Mouse (Mus musculus): Measurements from ENCODE around the gene Arpp21. TPM values are rescaled to one million over a fixed set of nuclear protein-coding genes. Genes with fewer than 3 reads are reported as not detected.

The Arpp21 gene
- polyA plus RNA-seq, 1 experiment = not detected

DNA sequence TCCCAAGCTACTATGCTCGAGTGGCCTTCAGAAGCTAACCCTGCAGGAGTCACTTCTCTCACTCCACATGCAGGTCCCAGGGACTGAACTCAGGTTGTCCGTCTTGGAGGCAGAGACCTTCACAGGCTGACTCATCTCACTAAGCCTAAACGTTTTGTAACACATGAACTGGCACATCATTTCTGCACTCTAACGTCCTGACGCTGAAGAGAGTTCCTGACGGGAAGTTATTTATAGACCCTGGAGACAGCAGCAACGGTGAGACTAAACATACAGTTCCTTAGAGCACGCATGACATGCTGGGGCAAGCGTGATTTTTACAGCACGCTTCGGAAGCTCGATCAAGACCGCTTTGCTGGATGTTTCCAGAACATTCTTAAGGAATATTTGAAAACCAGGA is 8.6 kb downstream of the Arpp21 start:
- no peak for TF ChIP-seq CTCF (IDR thresholded peaks at IDR 0.05; ENCODE audit: low read depth, low read length)
- TF ChIP-seq EP300 (IDR thresholded peaks at IDR 0.05; ENCODE audit: insufficient read depth, low read depth, low read length) = no peak
- TF ChIP-seq POLR2A (IDR thresholded peaks at IDR 0.05; ENCODE audit: insufficient read depth, low read length) = no peak
- no peaks in the 10 kb centered on the region for H3K4me1 ChIP-seq (ENCODE audit: control insufficient read depth, insufficient read depth, low read length)
- no peaks in the 10 kb centered on the region for H3K36me3 ChIP-seq (ENCODE audit: control insufficient read depth, insufficient read depth, low read length, poor library complexity, severe bottlenecking)

DNA sequence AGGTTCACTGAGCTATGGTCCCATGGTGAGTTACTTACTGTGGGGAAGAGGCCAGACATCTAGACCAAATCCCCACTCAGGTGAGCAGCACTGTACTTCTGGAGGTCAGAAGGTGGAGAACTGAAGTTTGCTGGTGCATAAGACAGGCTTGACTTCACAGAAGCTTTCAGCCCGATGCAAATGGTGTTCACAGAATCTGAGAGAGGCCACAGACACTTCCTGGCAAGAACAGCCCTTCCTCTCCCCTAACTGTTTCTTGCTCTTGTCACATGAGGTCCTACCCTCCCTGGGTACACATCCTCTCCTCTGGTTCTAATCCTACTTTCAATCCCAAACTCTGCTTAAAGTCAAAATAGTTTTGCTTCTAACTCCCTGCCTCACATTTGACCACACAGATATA is 9.2 kb downstream of the Arpp21 start:
- no peak overlapping the region for H3K9ac ChIP-seq (ENCODE audit: low read depth, poor library complexity, severe bottlenecking)
- H3K4me3 ChIP-seq (ENCODE audit: low read depth, low read length) = no peak overlapping the region
- no peaks in the 10 kb centered on the region for H3K36me3 ChIP-seq (ENCODE audit: control insufficient read depth, insufficient read depth, low read length, poor library complexity, severe bottlenecking)
- TF ChIP-seq EP300 (IDR thresholded peaks at IDR 0.05; ENCODE audit: insufficient read depth, low read depth, low read length) = no peak
- no peak for TF ChIP-seq POLR2A (IDR thresholded peaks at IDR 0.05; ENCODE audit: insufficient read depth, low read length)
- no peak for TF ChIP-seq CTCF (IDR thresholded peaks at IDR 0.05; ENCODE audit: low read depth, low read length)
- no peaks in the 10 kb centered on the region for H3K4me1 ChIP-seq (ENCODE audit: control insufficient read depth, insufficient read depth, low read length)
- no peak overlapping the region for H3K27ac ChIP-seq (ENCODE audit: insufficient read depth, low read length)
- no peaks in the 10 kb centered on the region for H3K27me3 ChIP-seq (ENCODE audit: control insufficient read depth, insufficient read depth, low read length, poor library complexity, severe bottlenecking)
- no peaks in the 10 kb centered on the region for H3K9me3 ChIP-seq (replicated peaks; ENCODE audit: control insufficient read depth, insufficient read depth, low read length, poor library complexity, severe bottlenecking)

More for the DNA sequence above, 8.6 kb downstream of the Arpp21 start:
- Histone ChIP-seq H3K9me3 (replicated peaks; ENCODE audit: control insufficient read depth, insufficient read depth, low read length, poor library complexity, severe bottlenecking) (no peaks in the 10 kb centered on the region), H3K9ac (ENCODE audit: low read depth, poor library complexity, severe bottlenecking) (no peak overlapping the region), H3K27me3 (ENCODE audit: control insufficient read depth, insufficient read depth, low read length, poor library complexity, severe bottlenecking) (no peaks in the 10 kb centered on the region), H3K27ac (ENCODE audit: insufficient read depth, low read length) (no peak overlapping the region), H3K4me3 (ENCODE audit: low read depth, low read length) (no peak overlapping the region)

- Histone ChIP-seq H3K27me3 (ENCODE audit: control insufficient read depth, insufficient read depth, low read length, poor library complexity, severe bottlenecking) (no peaks in the 10 kb centered on the region), H3K4me3 (ENCODE audit: low read depth, low read length) (no peak overlapping the region)
- TF ChIP-seq CTCF (IDR thresholded peaks at IDR 0.05; ENCODE audit: low read depth, low read length) (no peak), EP300 (IDR thresholded peaks at IDR 0.05; ENCODE audit: insufficient read depth, low read depth, low read length) (no peak), POLR2A (IDR thresholded peaks at IDR 0.05; ENCODE audit: insufficient read depth, low read length) (no peak)
Observed at GRCm38 (mm10) chr9:112225046-112225445, 10.7 kb downstream of the Arpp21 start.

GRCm38 (mm10) chr9:112219372-112219771 is 16.4 kb downstream of the Arpp21 start:
- Histone ChIP-seq H3K27ac (ENCODE audit: insufficient read depth, low read length) (no peak overlapping the region), H3K4me1 (ENCODE audit: control insufficient read depth, insufficient read depth, low read length) (no peaks in the 10 kb centered on the region), H3K4me3 (ENCODE audit: low read depth, low read length) (no peak overlapping the region), H3K36me3 (ENCODE audit: control insufficient read depth, insufficient read depth, low read length, poor library complexity, severe bottlenecking) (no peaks in the 10 kb centered on the region), H3K9ac (ENCODE audit: low read depth, poor library complexity, severe bottlenecking) (no peak overlapping the region), H3K9me3 (replicated peaks; ENCODE audit: control insufficient read depth, insufficient read depth, low read length, poor library complexity, severe bottlenecking) (no peaks in the 10 kb centered on the region), H3K27me3 (ENCODE audit: control insufficient read depth, insufficient read depth, low read length, poor library complexity, severe bottlenecking) (peaks cover 1% of the 10 kb centered on the region; the same call in 1 of the 2 replicates)
- no peak for TF ChIP-seq EP300 (IDR thresholded peaks at IDR 0.05; ENCODE audit: insufficient read depth, low read depth, low read length)

More at GRCm38 (mm10) chr9:112225046-112225445, 10.7 kb downstream of the Arpp21 start:
- H3K36me3 ChIP-seq (ENCODE audit: control insufficient read depth, insufficient read depth, low read length, poor library complexity, severe bottlenecking) = no peaks in the 10 kb centered on the region
- no peak overlapping the region for H3K27ac ChIP-seq (ENCODE audit: insufficient read depth, low read length)
- H3K9me3 ChIP-seq (replicated peaks; ENCODE audit: control insufficient read depth, insufficient read depth, low read length, poor library complexity, severe bottlenecking) = no peaks in the 10 kb centered on the region
- no peaks in the 10 kb centered on the region for H3K4me1 ChIP-seq (ENCODE audit: control insufficient read depth, insufficient read depth, low read length)
- H3K9ac ChIP-seq (ENCODE audit: low read depth, poor library complexity, severe bottlenecking) = no peak overlapping the region

- no peaks in the 10 kb centered on the region for H3K36me3 ChIP-seq (ENCODE audit: control insufficient read depth, insufficient read depth, low read length, poor library complexity, severe bottlenecking)
- no peak overlapping the region for H3K4me3 ChIP-seq (ENCODE audit: low read depth, low read length)
- H3K27me3 ChIP-seq (ENCODE audit: control insufficient read depth, insufficient read depth, low read length, poor library complexity, severe bottlenecking) = peaks cover 1% of the 10 kb centered on the region; the same call in 1 of the 2 replicates
- H3K9me3 ChIP-seq (replicated peaks; ENCODE audit: control insufficient read depth, insufficient read depth, low read length, poor library complexity, severe bottlenecking) = no peaks in the 10 kb centered on the region
- TF ChIP-seq POLR2A (IDR thresholded peaks at IDR 0.05; ENCODE audit: insufficient read depth, low read length) (no peak), EP300 (IDR thresholded peaks at IDR 0.05; ENCODE audit: insufficient read depth, low read depth, low read length) (no peak), CTCF (IDR thresholded peaks at IDR 0.05; ENCODE audit: low read depth, low read length) (no peak)
- H3K9ac ChIP-seq (ENCODE audit: low read depth, poor library complexity, severe bottlenecking) = no peak overlapping the region
- no peak overlapping the region for H3K27ac ChIP-seq (ENCODE audit: insufficient read depth, low read length)
- H3K4me1 ChIP-seq (ENCODE audit: control insufficient read depth, insufficient read depth, low read length) = no peaks in the 10 kb centered on the region
Observed at GRCm38 (mm10) chr9:112218237-112218636, 17.5 kb downstream of the Arpp21 start.

DNA sequence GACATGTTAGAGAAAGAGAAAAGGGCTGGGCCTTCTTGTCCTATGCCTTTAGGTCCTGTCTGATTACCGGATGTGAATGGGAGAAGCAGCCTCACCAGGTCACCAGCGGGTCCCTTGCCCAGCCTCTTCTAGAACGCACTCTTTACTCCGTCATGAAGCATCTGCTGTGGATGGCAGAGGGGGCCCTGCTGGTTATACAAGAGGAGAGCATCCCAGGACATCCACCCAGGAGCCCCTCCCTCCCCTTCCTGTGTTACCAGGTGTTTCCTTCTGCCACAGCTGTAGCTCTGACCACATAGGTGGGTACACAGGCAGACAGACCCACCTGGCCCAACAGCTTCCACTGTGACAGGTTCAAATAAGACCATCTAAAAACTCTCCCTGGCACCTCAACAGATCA is 18.6 kb downstream of the Arpp21 start:
- Histone ChIP-seq H3K4me1 (ENCODE audit: control insufficient read depth, insufficient read depth, low read length) (no peaks in the 10 kb centered on the region), H3K27me3 (ENCODE audit: control insufficient read depth, insufficient read depth, low read length, poor library complexity, severe bottlenecking) (peaks cover 1% of the 10 kb centered on the region; the same call in 1 of the 2 replicates), H3K4me3 (ENCODE audit: low read depth, low read length) (no peak overlapping the region), H3K9ac (ENCODE audit: low read depth, poor library complexity, severe bottlenecking) (no peak overlapping the region), H3K27ac (ENCODE audit: insufficient read depth, low read length) (no peak overlapping the region), H3K9me3 (replicated peaks; ENCODE audit: control insufficient read depth, insufficient read depth, low read length, poor library complexity, severe bottlenecking) (no peaks in the 10 kb centered on the region), H3K36me3 (ENCODE audit: control insufficient read depth, insufficient read depth, low read length, poor library complexity, severe bottlenecking) (no peaks in the 10 kb centered on the region)
- TF ChIP-seq CTCF (IDR thresholded peaks at IDR 0.05; ENCODE audit: low read depth, low read length) = no peak
- no peak for TF ChIP-seq POLR2A (IDR thresholded peaks at IDR 0.05; ENCODE audit: insufficient read depth, low read length)
- TF ChIP-seq EP300 (IDR thresholded peaks at IDR 0.05; ENCODE audit: insufficient read depth, low read depth, low read length) = no peak
